7 mouse cellular contexts compared by ENCODE assay signal in the genomic region with DNA sequence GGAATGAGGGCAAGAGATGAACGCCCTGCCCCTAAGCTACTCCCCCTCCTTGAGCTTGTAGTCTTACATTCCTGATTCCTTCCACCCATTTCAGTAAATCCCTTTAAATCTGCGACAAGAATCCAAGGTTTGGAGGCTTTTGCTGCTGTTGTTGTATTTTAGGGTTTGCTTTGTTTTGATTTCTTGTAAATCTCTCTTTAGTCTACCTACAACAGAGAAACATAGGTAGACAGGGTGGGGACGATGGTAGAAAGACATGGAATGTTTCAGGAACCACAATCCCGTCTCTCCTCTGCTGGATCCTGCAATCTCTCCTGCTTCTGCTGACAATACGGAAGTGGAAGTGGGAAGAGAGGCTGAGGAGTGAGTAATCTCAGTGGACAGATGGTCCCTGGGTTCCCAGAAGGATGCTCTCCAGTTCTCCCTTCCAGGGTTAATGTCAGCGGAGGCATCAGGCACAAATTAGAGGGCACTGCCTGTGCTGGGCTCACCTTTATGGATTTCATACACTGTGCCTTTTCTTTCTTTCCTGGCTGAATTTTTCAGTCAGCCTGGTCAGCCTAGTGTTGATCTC. TPM values are rescaled to one million over a fixed set of nuclear protein-coding genes. Genes with fewer than 3 reads are reported as not detected.
DNase-seq lines count a peak whose midpoint lies in the region; ATAC-seq and TF ChIP-seq lines count a peak whose summit lies in the region.

No protein-coding gene starts in this region.

- H3K4me1 ChIP-seq in E14TG2a.4 (replicated peaks; ENCODE audit: low read depth, low read length), result peaks cover 15% of the 10 kb centered on the region
- H3K4me1 ChIP-seq in embryonic facial prominence, embryonic 15.5 days, result peaks cover 4% of the 10 kb centered on the region; the same call in 1 of the 2 replicates
- H3K4me1 ChIP-seq in hindbrain, embryonic 14.5 days (replicated peaks; ENCODE audit: control insufficient read depth, insufficient read depth, low read length), result peaks cover 22% of the 10 kb centered on the region
- no peaks in the 10 kb centered on the region for H3K4me1 ChIP-seq in liver, embryonic 13.5 days (replicated peaks)
- no peaks in the 10 kb centered on the region for H3K4me1 ChIP-seq in small intestine, adult 2 months (ENCODE audit: control insufficient read depth, insufficient read depth, insufficient read length, low read length)

- no peaks in the 10 kb centered on the region for H3K36me3 ChIP-seq in E14TG2a.4 (ENCODE audit: insufficient read depth, low read length)
- no peaks in the 10 kb centered on the region for H3K36me3 ChIP-seq in embryonic facial prominence, embryonic 15.5 days
- H3K36me3 ChIP-seq in hindbrain, embryonic 14.5 days (replicated peaks; ENCODE audit: control insufficient read depth, insufficient read depth), result peaks cover 3% of the 10 kb centered on the region; the same call in 1 of the 2 replicates
- no peaks in the 10 kb centered on the region for H3K36me3 ChIP-seq in liver, embryonic 13.5 days
- no peaks in the 10 kb centered on the region for H3K36me3 ChIP-seq in small intestine, adult 2 months (ENCODE audit: control insufficient read depth, insufficient read depth, low read length)

- peaks cover 14% of the 10 kb centered on the region for H3K27me3 ChIP-seq in E14TG2a.4 (ENCODE audit: insufficient read depth, low read length)
- no peaks in the 10 kb centered on the region for H3K27me3 ChIP-seq in embryonic facial prominence, embryonic 15.5 days
- no peaks in the 10 kb centered on the region for H3K27me3 ChIP-seq in hindbrain, embryonic 14.5 days (ENCODE audit: control insufficient read depth, insufficient read depth, low read length)
- H3K27me3 ChIP-seq in liver, embryonic 13.5 days, result peaks cover 8% of the 10 kb centered on the region
- H3K27me3 ChIP-seq in small intestine, adult 2 months (ENCODE audit: control insufficient read depth, insufficient read depth, low read length), result 0 out of 2 replicates have a peak, but pooled peaks cover 2% of the 10 kb centered on the region

- peak overlapping the region; percentile 74 for H3K27ac ChIP-seq in embryonic facial prominence, embryonic 15.5 days (replicated peaks)
- peak overlapping the region; percentile 91 for H3K27ac ChIP-seq in hindbrain, embryonic 14.5 days
- no peak overlapping the region for H3K27ac ChIP-seq in liver, embryonic 13.5 days
- H3K27ac ChIP-seq in small intestine, adult 2 months (ENCODE audit: insufficient read depth, low read depth, low read length), result no peak overlapping the region

- no peak for TF ChIP-seq CTCF in E14TG2a.4 (conservative IDR thresholded peaks at IDR 0.05; ENCODE audit: low read length)
- no peak for TF ChIP-seq CTCF in small intestine, adult 2 months (IDR thresholded peaks at IDR 0.05; ENCODE audit: extremely low read depth, insufficient read length, insufficient replicate concordance, low read depth, low read length)

- peak overlapping the region; percentile 77 for H3K4me3 ChIP-seq in E14TG2a.4 (replicated peaks; ENCODE audit: low read length)
- H3K4me3 ChIP-seq in embryonic facial prominence, embryonic 15.5 days (replicated peaks), result peak overlapping the region; percentile 55
- peak overlapping the region; percentile 67 for H3K4me3 ChIP-seq in hindbrain, embryonic 14.5 days (replicated peaks; ENCODE audit: low read length)
- peak overlapping the region; percentile 49 for H3K4me3 ChIP-seq in liver, embryonic 13.5 days (replicated peaks)
- H3K4me3 ChIP-seq in small intestine, adult 2 months (ENCODE audit: low read depth, low read length), result peak overlapping the region; percentile 64

- TF ChIP-seq POLR2A in small intestine, adult 2 months (IDR thresholded peaks at IDR 0.05; ENCODE audit: low read depth, low read length), result no peak

- H3K4me2 ChIP-seq in embryonic facial prominence, embryonic 15.5 days (replicated peaks), result peak overlapping the region; percentile 72
- H3K4me2 ChIP-seq in hindbrain, embryonic 14.5 days (replicated peaks), result peak overlapping the region; percentile 82
- H3K4me2 ChIP-seq in liver, embryonic 13.5 days, result peak overlapping the region; percentile 60

- peak overlapping the region; percentile 46 for H3K9ac ChIP-seq in embryonic facial prominence, embryonic 15.5 days
- H3K9ac ChIP-seq in hindbrain, embryonic 14.5 days, result peak overlapping the region; percentile 77
- H3K9ac ChIP-seq in liver, embryonic 13.5 days, result no peak overlapping the region; the same call in 1 of the 2 replicates

- DNase-seq in Muller cell, postnatal 12 days (ENCODE audit: inconsistent ontology term), result peak; percentile 52
- peak; percentile 51 for DNase-seq in hindbrain, embryonic 14.5 days (ENCODE audit: low spot score)
- DNase-seq in liver, embryonic 13.5 days, result no peak
- no peak for DNase-seq in spleen, postnatal 14 days (ENCODE audit: low spot score in 2 of 2)

- 9% methylated on average over 6 of the region's 6 CpGs for WGBS in embryonic facial prominence, embryonic 15.5 days
- 7% methylated on average over 6 of the region's 6 CpGs for WGBS in hindbrain, embryonic 14.5 days
- 13% methylated on average over 6 of the region's 6 CpGs for WGBS in liver, embryonic 13.5 days (ENCODE audit: insufficient replicate concordance)
- WGBS in small intestine, adult 2 months, result 27% methylated on average over 6 of the region's 6 CpGs

- ATAC-seq in embryonic facial prominence, embryonic 15.5 days (ENCODE audit: insufficient number of reproducible peaks, low FRiP score, low TSS enrichment, low read depth), result no peak
- no peak for ATAC-seq in hindbrain, embryonic 14.5 days (ENCODE audit: low FRiP score)
- ATAC-seq in liver, embryonic 13.5 days (ENCODE audit: low read depth), result no peak

- no peaks in the 10 kb centered on the region for H3K9me3 ChIP-seq in E14TG2a.4 (ENCODE audit: low read length)
- H3K9me3 ChIP-seq in embryonic facial prominence, embryonic 15.5 days (replicated peaks), result no peaks in the 10 kb centered on the region
- H3K9me3 ChIP-seq in hindbrain, embryonic 14.5 days (ENCODE audit: control insufficient read depth, low read length), result no peaks in the 10 kb centered on the region
- no peaks in the 10 kb centered on the region for H3K9me3 ChIP-seq in liver, embryonic 13.5 days (replicated peaks)

RNA-seq across cellular contexts. Expression of gene Plek, which starts 0.4 kb away (rescaled TPM):
- polyA plus RNA-seq in embryonic facial prominence, embryonic 15.5 days (2015; fragmentation: Nextera tagmentation; extraction: Ambion mirVana), result 3.8 and 4.2 TPM in 2 replicates
- polyA plus RNA-seq in hindbrain, embryonic 14.5 days (2014; fragmentation: Nextera tagmentation; extraction: Ambion mirVana), result 4.4 TPM in 2 replicates
- 25.6 and 32.7 TPM in 2 replicates for polyA plus RNA-seq in liver, embryonic 13.5 days (2015; fragmentation: Nextera tagmentation; extraction: Ambion mirVana)
- 0.24 and 0.33 TPM in 2 replicates for polyA plus RNA-seq in small intestine, adult 2 months (2012; rRNA removed)

RNA-seq across cellular contexts. Expression of gene Cnrip1, which starts 1.2 kb away (rescaled TPM):
- 36.0 and 38.1 TPM in 2 replicates for polyA plus RNA-seq in embryonic facial prominence, embryonic 15.5 days (2015; fragmentation: Nextera tagmentation; extraction: Ambion mirVana)
- polyA plus RNA-seq in hindbrain, embryonic 14.5 days (2014; fragmentation: Nextera tagmentation; extraction: Ambion mirVana), result 142 and 148 TPM in 2 replicates
- polyA plus RNA-seq in liver, embryonic 13.5 days (2015; fragmentation: Nextera tagmentation; extraction: Ambion mirVana), result 3.4 and 4.2 TPM in 2 replicates
- polyA plus RNA-seq in small intestine, adult 2 months (2012; rRNA removed), result 1.4 and 2.7 TPM in 2 replicates

Comparison
In these comparisons a context has a peak if more than half of its experiments do, and no peak if none do; other contexts are left out.
1. DNase-seq: peak in Muller cell, postnatal 12 days (single experiment) and hindbrain, embryonic 14.5 days (single experiment); none in liver, embryonic 13.5 days (single experiment) and spleen, postnatal 14 days (0 of 2).
2. H3K27ac ChIP-seq: peak in embryonic facial prominence, embryonic 15.5 days (single experiment) and hindbrain, embryonic 14.5 days (single experiment); none in liver, embryonic 13.5 days (single experiment) and small intestine, adult 2 months (single experiment).
3. Peak in every context shown above with its lines, with median percentiles within 50 percentile points of each other: H3K4me3 ChIP-seq and H3K4me2 ChIP-seq.